11 mouse cellular contexts compared by ENCODE assay signal in genomic region chr17:34219096-34219495, GRCm38 (mm10). TPM values are rescaled to one million over a fixed set of nuclear protein-coding genes. Genes with fewer than 3 reads are reported as not detected.
DNase-seq lines count a peak whose midpoint lies in the region; ATAC-seq lines count a peak whose summit lies in the region.
"Had no signal": no experiment of that assay in that cellular context is flagged by ENCODE, and none has a peak within 500 bp of the region (broad histone marks: within the 10 kb centered on the region; RNA-seq: fewer than 3 reads in every experiment).

No protein-coding gene starts in this region.

- ATAC-seq in CD4-positive, CD25-positive, alpha-beta regulatory T cell, adult 4 months, result peak; percentile 63
- ATAC-seq in megakaryocyte progenitor cell, adult 5-6 weeks (replicated peaks; ENCODE audit: poor library complexity), result peak; percentile 46; the same call in 1 of the 2 replicates

- intact Hi-C loops in left cerebral cortex, postnatal 14 days (cut with DNase I), result loop anchor here (2.0 kb wide), 1 partner anchor 16 kb away; no protein-coding TSS in a partner anchor

- peak; percentile 64 for DNase-seq in adrenal gland, postnatal 25 days
- peak; percentile 46 to 48 for DNase-seq in gastrocnemius, adult 8-10 months (ENCODE audit: low spot score in 2 of 2)
- DNase-seq in kidney, adult 11 months, result peak; percentile 52
- DNase-seq in left cerebral cortex, postnatal 14 days (ENCODE audit: low spot score in 2 of 2), result peak; percentile 49 to 57
- DNase-seq in spleen, adult 18-20 months, result peak; percentile 51 to 74
- peak; percentile 93 for DNase-seq in thymus, postnatal 4 days

RNA-seq across cellular contexts. Expression of gene Tap2, which starts 15.8 kb away (rescaled TPM):
- polyA plus RNA-seq in CD4-positive, CD25-positive, alpha-beta regulatory T cell, adult 4 months (2017; shearing (Covaris generic)), result 100 to 1,000 TPM in 1 of 2 experiments, 10 to 100 TPM in 1; 78.9 to 260 TPM
- 43.1 and 56.6 TPM in 2 replicates for total RNA-seq in adrenal gland, postnatal 25 days (2021)
- total RNA-seq in gastrocnemius, adult 8-10 months (2022), result 1 to 10 TPM; 5.1 to 7.6 (median 6.7) TPM
- total RNA-seq in left cerebral cortex, postnatal 14 days (2021), result 1 to 10 TPM; 3.1 to 5.0 TPM
- total RNA-seq in megakaryocyte progenitor cell, adult 5-6 weeks (2015), result 8.5 and 17.1 TPM in 2 replicates
- total RNA-seq in megakaryocyte progenitor cell, adult 5-6 weeks (2017), result 54.6 and 67.9 TPM in 2 replicates

RNA-seq across cellular contexts. Expression of gene H2-Ob, which starts 19.6 kb away (rescaled TPM):
- 100 to 1,000 TPM in 1 of 2 experiments, 10 to 100 TPM in 1; 81.1 to 105 TPM for polyA plus RNA-seq in CD4-positive, CD25-positive, alpha-beta regulatory T cell, adult 4 months (2017; shearing (Covaris generic))
- 0.43 TPM in 1 of 2 replicates, not detected in the other for total RNA-seq in adrenal gland, postnatal 25 days (2021)
- under 1 TPM in 1 of 4 experiments, not detected in 3; 0.10 TPM for total RNA-seq in gastrocnemius, adult 8-10 months (2022)
- total RNA-seq in left cerebral cortex, postnatal 14 days (2021), result under 1 TPM in 1 of 2 experiments, not detected in 1; 0.15 TPM
- 6.6 and 13.1 TPM in 2 replicates for total RNA-seq in megakaryocyte progenitor cell, adult 5-6 weeks (2015)
- 3.7 and 8.6 TPM in 2 replicates for total RNA-seq in megakaryocyte progenitor cell, adult 5-6 weeks (2017)
- polyA plus RNA-seq: forebrain, embryonic 10.5 days; G1E; limb, embryonic 10.5 days had no signal

RNA-seq across cellular contexts. Expression of gene Psmb8, which starts 21.6 kb away (rescaled TPM):
- polyA plus RNA-seq in CD4-positive, CD25-positive, alpha-beta regulatory T cell, adult 4 months (2017; shearing (Covaris generic)), result 100 to 1,000 TPM; 781 to 871 TPM
- 11.7 and 23.5 TPM in 2 replicates for total RNA-seq in adrenal gland, postnatal 25 days (2021)
- total RNA-seq in gastrocnemius, adult 8-10 months (2022), result 1 to 10 TPM; 2.1 to 4.3 (median 3.4) TPM
- 1 to 10 TPM; 2.6 to 2.7 TPM for total RNA-seq in left cerebral cortex, postnatal 14 days (2021)
- total RNA-seq in megakaryocyte progenitor cell, adult 5-6 weeks (2015), result 289 and 290 TPM in 2 replicates
- 461 and 471 TPM in 2 replicates for total RNA-seq in megakaryocyte progenitor cell, adult 5-6 weeks (2017)

RNA-seq across cellular contexts. Expression of gene Psmb9, which starts 31.5 kb away (rescaled TPM):
- polyA plus RNA-seq in CD4-positive, CD25-positive, alpha-beta regulatory T cell, adult 4 months (2017; shearing (Covaris generic)), result 100 to 1,000 TPM; 280 to 324 TPM
- 7.0 and 14.5 TPM in 2 replicates for total RNA-seq in adrenal gland, postnatal 25 days (2021)
- total RNA-seq in gastrocnemius, adult 8-10 months (2022), result 1 to 10 TPM; 1.4 to 2.1 (median 1.7) TPM
- total RNA-seq in left cerebral cortex, postnatal 14 days (2021), result 1 to 10 TPM; 1.8 to 2.2 TPM
- total RNA-seq in megakaryocyte progenitor cell, adult 5-6 weeks (2015), result 112 and 120 TPM in 2 replicates
- 122 and 126 TPM in 2 replicates for total RNA-seq in megakaryocyte progenitor cell, adult 5-6 weeks (2017)

RNA-seq across cellular contexts. Expression of gene Tap1, which starts 31.7 kb away (rescaled TPM):
- 100 to 1,000 TPM; 163 to 238 TPM for polyA plus RNA-seq in CD4-positive, CD25-positive, alpha-beta regulatory T cell, adult 4 months (2017; shearing (Covaris generic))
- 14.4 and 20.9 TPM in 2 replicates for total RNA-seq in adrenal gland, postnatal 25 days (2021)
- 1 to 10 TPM in 3 of 4 experiments, under 1 TPM in 1; 0.82 to 1.3 (median 1.2) TPM for total RNA-seq in gastrocnemius, adult 8-10 months (2022)
- 1 to 10 TPM; 2.1 to 2.8 TPM for total RNA-seq in left cerebral cortex, postnatal 14 days (2021)
- 27.6 and 30.5 TPM in 2 replicates for total RNA-seq in megakaryocyte progenitor cell, adult 5-6 weeks (2015)
- 62.5 and 82.8 TPM in 2 replicates for total RNA-seq in megakaryocyte progenitor cell, adult 5-6 weeks (2017)

Comparison
In these comparisons a context has a peak if more than half of its experiments do, and no peak if none do; other contexts are left out.
1. Peak in every context shown above with its lines: DNase-seq and ATAC-seq.
2. RNA of gene Psmb8, which starts 21.6 kb away (total RNA-seq): 289 to 471 TPM in megakaryocyte progenitor cell, adult 5-6 weeks; 11.7 to 23.5 TPM in adrenal gland, postnatal 25 days, 2.1 to 4.3 TPM in gastrocnemius, adult 8-10 months and 2.6 to 2.7 TPM in left cerebral cortex, postnatal 14 days; every median in the first group is over 10 times any median in the second.